Mouse (Mus musculus) right cerebral cortex, adult 2 months (tissue): ENCODE measurements around the gene Rbp4.

Experiments used
- DNase-seq, 2 experiments: peaks; one replicate each; pipeline ENCODE4 v3.0.0; 2021 to 2022; ENCODE audit warnings: low spot score in 2 of 2

Rbp4 gene

GRCm38 (mm10) chr19:38089358-38089757 is 35.7 kb downstream of the Rbp4 start:
- no peak for DNase-seq

- DNase-seq, result peak; percentile 5 to 10
These were observed 38.0 kb downstream of the Rbp4 start for GRCm38 (mm10) chr19:38086948-38087551.

GRCm38 (mm10) chr19:38085841-38086240 is 39.2 kb downstream of the Rbp4 start:
- no peak for DNase-seq

- no peak for DNase-seq
These were observed 42.1 kb downstream of the Rbp4 start for GRCm38 (mm10) chr19:38082931-38083525.

- DNase-seq, result no peak
These were observed 43.7 kb downstream of the Rbp4 start for GRCm38 (mm10) chr19:38081361-38081760.

GRCm38 (mm10) chr19:38077851-38078540 is 47.1 kb downstream of the Rbp4 start:
- DNase-seq, result no peak

GRCm38 (mm10) chr19:38076251-38076650 is 48.8 kb downstream of the Rbp4 start:
- DNase-seq, result no peak

- DNase-seq, result no peak
These were observed 50.0 kb downstream of the Rbp4 start for GRCm38 (mm10) chr19:38075051-38075450.

GRCm38 (mm10) chr19:38073226-38073625 is 51.9 kb downstream of the Rbp4 start:
- DNase-seq, result no peak
